Mouse (Mus musculus) C2C12 (cell line): ENCODE measurements at regions not wholly inside any gene's neighbourhood (a gene's known extent, or its start where the extent isn't known, plus 50 kb on each side); places are given as distances from the start of the nearest gene placed in this dataset.

Source experiments
- CEBPB ChIP-seq: IDR thresholded peaks from one replicate; pipeline ENCODE4 v1.6.1; 2011; ENCODE audit warnings: low read depth, mild to moderate bottlenecking, control low read depth, moderate library complexity
- CTCF ChIP-seq: IDR thresholded peaks from one replicate; pipeline ENCODE4 v1.5.1; 2011; ENCODE audit not compliant: control insufficient read depth, insufficient read depth, insufficient read length
- USF1 ChIP-seq: IDR thresholded peaks from one replicate; pipeline ENCODE4 v1.6.1; 2011; ENCODE audit warnings: low read depth, mild to moderate bottlenecking, control low read depth, moderate library complexity

DNA sequence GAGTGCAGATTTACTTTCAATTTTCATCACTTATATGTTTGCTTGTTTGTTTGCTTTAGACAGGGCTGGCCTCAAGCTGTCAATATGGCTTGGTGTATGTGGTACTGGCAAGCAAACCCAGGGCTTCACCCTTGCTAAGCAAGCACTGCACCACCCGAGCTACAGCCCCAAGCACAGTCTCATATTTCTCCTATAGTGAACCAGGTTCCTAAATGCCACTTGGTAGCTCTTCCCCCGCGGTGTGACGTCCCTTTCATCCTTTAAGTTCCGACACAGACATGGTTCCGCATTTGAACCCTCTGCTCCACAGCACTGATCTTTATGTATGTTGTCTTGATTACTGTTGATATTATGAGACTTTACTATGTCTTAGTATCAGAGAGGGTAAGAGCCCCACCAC is 93.4 kb upstream of the Dlg1 start:
- TF ChIP-seq CTCF = no peak
- no peak for TF ChIP-seq CEBPB
- no peak for TF ChIP-seq USF1
